Mouse (Mus musculus): ENCODE measurements at regions not wholly inside any gene's neighbourhood (a gene's known extent, or its start where the extent isn't known, plus 50 kb on each side); places are given as distances from the start of the nearest gene placed in this dataset.

- TF ChIP-seq MAFK (IDR thresholded peaks at IDR 0.05; ENCODE audit: borderline replicate concordance, low read depth, low read length), result no peak
- TF ChIP-seq HCFC1 (IDR thresholded peaks at IDR 0.05; ENCODE audit: low read depth, low read length), result no peak
These were observed 3240.7 kb upstream of the A830018L16Rik start (continued) for GRCm38 (mm10) chr1:8173196-8173595.
